Mouse (Mus musculus) layer of hippocampus, postnatal 25 days (tissue): ENCODE measurements around the gene B4gat1. TPM values are rescaled to one million over a fixed set of nuclear protein-coding genes. Genes with fewer than 3 reads are reported as not detected.
"Not testable (repeated sequence)": the region's sequence is repeated elsewhere in the genome, so short reads cannot be mapped to it uniquely, and the experiment has no call there.

ENCODE experiments used
- DNase-seq, 2 experiments: peaks; one replicate each; pipeline ENCODE4 v3.0.0; 2022; ENCODE audit warnings: mixed read lengths in 2 of 2, low spot score in 1 of 2; ENCODE audit errors: extremely low spot score in 1 of 2
- total RNA-seq, 2 experiments: library from RNA; stranded (reverse); gene quantifications; 2 replicates each; pipeline ENCODE4 v1.2.3; 2021

Gene B4gat1
- 100 to 1,000 TPM; 131 to 132 TPM for total RNA-seq

DNA sequence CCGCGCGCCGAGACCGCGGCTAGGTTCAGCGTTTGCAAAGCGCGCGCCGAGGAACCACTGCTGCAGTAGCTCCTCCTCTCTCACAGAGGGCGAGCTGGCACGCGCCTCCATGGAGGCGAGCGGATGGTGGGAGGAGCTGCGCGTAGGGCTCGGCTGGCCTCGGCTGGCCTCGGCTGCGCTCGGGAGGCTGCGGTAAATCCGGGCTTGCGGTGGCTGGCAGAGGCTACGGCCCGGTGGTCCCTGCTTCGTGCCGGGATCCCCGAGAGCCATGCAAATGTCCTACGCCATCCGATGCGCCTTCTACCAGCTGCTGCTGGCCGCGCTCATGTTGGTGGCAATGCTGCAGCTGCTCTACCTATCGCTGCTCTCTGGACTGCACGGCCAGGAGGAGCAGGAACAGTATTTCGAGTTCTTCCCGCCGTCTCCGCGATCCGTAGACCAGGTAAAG, at the start of gene B4gat1, which contains the start of gene AC124502.3:
Gene B4gat1, plus strand, starts transcription at position 118 of the 448 bp plus-strand sequence.
Gene AC124502.3, plus strand, starts transcription at position 183 of the 448 bp plus-strand sequence.
- peak; percentile 85 to 86 for DNase-seq

DNA sequence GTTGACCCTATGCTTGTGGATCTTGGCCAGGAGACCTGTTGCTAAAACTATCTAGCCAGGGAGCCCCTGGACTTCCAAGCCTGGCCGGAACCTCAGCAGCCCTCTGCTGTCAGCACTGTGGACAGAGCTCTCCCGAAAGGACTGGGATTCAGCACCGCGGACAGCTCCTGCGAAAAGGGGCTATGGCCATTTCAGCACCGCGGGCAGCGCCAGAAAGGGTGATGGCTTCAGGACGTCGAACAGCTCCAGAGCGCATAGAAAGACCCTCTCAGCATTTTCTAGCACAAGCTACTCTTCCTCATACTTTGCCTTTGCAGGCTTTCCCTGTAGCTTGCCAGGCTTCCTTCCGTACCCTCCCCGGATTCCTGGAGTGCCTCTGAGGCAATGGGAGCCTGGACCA, 49.6 kb upstream of the B4gat1 start:
- DNase-seq: peak; percentile 67 to 86

DNA sequence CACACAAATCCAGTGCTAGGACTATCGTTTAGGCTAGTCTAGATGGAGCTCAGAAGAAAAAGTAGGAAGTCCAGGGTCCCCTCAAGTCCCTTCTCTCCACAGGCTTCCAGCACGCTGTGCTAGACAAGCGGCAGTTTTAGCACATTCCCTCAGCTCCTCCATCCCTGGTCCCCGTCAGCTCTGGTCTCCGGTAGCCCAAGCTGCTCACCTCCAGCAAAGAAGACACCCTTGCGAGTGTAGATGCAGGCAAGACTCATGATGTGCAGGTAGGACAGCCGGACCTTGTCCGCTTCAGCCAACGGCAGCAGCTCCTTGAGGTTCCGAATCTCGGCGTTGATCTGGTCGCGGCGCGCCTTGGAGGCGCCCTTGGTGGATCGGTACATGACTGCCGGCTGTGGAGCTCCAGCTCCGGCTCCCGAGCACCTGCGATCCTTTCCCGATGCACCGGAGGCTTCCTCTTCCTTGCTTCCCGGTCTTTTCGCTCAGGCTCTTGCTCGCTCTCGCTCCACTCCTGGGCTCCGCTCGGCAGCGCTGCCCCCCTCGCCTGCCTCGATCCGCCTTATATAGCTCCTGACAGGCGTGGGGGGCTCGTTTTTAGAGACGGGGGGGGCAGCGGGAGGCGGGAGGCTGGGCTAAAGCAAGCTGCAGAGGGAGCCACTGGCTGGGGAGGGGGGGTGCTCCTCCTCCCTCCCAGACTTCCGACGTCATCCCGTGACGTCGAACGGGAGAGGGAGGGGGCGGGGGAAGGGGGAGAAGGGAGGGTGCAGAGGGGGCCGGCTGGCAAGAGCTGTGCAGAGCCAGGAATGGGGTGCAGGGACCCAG, 49.0 kb upstream of the B4gat1 start:
- peak; percentile 69 to 83 for DNase-seq

DNA sequence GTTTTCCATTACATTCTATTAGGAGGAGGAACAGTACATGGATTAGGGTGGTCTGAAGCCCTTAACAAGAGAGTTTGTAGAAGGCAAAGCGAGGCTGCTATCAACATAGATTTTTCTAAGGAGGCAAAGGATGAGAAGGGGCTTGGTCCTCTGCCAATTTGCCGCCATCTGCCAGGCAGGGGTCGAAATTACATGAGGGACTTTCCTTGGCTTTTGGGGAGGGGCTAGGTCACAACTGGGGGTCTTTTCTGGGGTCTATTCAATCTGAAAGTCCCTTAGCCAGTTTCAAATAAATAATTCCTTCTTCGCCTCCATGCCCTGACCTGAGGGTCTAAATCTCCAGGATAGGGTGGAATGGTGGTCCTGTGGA, 48.4 kb upstream of the B4gat1 start, which contains the start of gene Npas4:
Gene Npas4, minus strand, starts transcription at position 61 of the 370 bp plus-strand sequence.
- no peak for DNase-seq

DNA sequence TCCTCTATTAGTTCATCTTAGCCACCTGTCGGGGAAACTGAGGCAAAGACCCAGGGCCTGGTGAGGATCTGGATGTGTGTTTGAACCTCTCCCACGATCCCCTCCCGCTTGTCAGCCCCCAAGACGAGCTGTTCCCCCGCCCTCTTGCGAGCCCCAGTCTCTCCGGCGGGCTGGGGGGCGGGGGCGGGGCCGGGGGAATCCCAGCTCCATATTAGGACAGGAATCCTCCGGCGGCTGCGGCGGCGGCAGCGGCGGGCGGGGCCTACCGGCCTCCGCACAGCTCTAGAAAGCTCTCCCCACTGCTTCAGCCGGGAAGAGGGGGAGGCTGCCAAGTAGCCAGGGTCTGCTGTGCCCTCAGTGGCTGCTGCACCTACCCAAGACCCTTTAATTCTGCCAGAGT, 47.9 kb upstream of the B4gat1 start:
- DNase-seq: no peak

DNA sequence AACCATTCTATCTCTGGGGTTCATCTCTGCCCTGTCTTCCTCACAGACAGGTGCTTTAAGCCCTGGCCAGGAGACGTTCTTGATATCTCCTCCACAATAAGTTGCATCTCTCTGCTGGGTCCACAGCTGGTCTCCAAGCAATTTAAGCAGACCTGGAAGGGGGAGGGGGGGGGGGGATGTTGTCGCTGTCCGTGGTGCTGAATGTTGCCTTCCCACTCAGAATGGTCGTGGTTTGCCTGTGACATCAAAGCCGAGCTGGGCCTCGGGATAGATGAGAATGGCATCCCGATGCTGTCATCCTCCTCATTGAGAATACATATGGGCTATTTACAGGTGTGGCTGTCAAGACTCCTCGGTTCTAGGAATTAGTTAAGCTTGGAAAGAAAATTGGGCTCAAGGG, 46.3 kb upstream of the B4gat1 start:
- no peak for DNase-seq

DNA sequence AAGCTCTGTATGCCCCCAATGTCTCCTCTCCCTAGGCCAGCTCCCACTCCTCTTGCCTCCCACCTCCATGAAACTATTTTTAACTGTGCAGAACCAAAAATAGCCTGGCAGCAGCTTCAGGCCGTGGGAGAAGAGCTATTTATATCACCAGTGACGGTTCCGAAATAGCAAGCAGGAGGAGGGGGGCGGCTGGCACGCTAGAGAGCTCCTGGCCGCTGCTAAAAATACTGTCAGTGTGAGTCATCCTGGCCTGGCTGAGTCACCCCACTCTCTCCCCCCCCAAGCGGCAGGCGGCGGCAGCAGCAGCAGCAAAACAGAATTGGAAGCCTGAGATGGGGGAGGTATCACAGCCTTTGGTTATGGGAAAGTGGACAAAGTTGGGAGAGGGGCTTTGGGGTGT, 45.7 kb upstream of the B4gat1 start:
- DNase-seq: peak in 1 of 2 experiments; percentile 42

DNA sequence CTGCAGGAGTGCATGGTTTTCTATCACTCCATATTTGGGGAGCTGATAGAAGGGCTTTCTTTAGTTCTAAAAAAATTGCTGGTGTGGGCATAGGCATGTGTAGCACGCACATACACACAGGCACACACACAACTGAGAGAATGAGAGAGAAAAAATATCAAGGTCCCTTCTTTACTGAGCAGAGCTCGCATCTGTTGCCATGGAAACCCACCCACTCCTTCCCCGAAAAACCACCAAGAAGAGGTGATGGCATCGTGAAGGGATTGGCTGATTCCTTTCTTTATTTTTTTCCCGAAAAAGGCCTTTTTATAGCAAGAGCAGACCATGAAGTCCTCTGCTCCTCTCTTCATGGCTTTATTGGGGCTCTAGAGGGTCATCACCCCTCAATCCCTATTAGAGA, 44.6 kb upstream of the B4gat1 start:
- DNase-seq: peak in 1 of 2 experiments; percentile 51

DNA sequence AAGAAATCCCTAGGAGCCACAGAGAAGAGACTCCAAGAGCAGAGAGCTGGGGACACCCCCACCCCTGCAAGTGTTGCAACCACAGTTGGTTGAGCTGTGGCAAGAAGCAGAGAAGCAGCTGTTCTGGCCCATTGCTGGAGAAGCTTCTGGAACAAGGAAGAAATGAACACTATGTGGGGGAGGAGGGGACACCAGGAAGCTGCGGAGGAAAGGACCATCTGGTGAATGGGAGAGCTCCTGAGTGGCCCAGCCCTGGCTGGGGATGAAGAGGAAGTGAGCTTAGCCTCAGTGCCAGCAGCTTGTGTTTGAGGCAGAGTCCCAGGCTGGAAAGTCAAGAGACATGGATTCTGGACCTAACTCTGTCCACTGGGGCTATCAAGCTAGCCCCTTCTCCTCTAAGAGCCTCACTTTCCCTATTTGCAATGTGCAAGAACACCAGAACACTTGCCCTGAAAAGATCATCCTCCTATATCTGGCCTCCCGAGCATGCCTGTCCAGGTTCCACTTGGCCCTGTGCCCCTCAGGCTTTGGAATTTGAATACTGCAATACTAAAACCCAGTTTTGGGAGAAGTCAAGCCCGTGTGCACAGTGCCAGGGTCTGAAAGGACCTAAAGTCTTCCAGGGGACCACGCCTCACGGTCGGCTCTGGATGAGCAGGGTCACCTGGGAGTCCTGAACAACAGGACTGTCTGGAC, 39.0 kb upstream of the B4gat1 start:
- no peak for DNase-seq

DNA sequence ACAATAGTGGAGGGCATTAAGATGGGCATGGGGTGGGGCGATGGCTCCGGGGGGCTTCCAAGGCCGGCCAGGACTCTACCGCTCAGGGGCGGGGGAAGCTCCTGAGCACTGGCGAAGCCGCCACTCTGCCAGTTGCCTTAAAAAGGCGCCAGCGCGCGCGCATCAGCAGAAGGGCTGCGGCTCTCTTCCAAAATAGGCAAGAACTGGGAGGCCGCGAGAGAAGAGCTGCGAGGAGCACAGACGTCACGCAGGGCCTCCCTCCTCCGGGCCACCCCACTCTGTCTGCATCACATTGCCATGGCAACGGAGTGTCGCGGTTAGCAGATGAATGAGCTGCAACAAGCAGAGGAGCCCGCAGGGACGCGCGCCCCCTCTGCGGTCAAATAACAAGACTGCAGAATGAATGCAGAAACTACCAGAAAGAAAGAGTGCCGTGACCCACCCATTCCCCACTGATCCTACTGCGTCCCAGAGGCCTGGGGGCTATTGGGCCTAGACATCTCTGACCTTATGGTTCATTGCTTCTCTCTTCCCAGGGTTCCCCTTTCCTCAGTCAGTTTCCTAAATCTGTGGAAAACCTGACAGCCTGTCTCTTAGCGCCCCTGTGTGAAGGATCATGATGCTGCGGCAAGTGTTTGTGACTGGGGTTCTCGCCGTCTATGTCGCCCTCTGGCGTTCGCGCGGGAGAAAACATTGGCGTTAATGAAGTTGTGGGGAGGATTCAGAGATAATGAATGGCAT, 36.8 kb upstream of the B4gat1 start:
- peak; percentile 77 to 81 for DNase-seq

DNA sequence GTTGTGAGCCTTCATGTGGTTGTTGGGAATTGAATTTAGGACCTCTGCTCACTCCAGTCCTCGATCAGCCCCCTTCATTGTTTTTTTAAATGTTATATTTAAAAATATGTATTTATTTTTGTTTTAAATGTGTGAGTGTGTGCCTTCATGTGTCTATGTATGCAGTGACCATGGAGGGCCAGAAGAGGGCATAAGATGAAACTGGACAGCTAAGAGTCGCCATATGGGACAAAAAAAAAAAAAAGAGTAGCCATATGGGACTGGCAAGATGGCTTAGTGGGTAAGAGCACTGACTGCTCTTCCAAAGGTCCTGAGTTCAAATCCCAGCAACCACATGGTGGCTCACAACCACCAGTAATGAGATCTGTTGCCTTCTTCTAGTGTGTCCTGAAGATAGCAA, 35.0 kb upstream of the B4gat1 start:
- not testable (repeated sequence) for DNase-seq

DNA sequence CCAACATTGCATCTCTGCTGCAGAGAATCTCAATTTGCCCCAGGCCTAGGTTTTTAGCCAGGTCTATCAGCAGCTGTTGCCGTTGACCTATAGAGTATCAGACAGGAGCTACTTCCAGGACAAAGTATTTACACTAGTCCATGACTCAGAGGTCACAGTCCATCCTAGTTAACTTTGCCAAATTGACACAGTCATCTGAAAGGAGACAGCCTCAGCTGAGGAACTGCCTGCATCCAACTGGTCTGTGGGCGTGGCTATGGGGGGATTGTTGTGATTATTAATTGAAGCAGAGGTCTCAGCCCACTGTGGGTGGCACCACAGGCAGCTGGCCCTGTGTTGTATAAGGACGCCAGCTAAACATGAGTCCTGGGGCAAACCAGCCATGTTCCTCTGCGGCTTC, 33.7 kb upstream of the B4gat1 start:
- no peak for DNase-seq

DNA sequence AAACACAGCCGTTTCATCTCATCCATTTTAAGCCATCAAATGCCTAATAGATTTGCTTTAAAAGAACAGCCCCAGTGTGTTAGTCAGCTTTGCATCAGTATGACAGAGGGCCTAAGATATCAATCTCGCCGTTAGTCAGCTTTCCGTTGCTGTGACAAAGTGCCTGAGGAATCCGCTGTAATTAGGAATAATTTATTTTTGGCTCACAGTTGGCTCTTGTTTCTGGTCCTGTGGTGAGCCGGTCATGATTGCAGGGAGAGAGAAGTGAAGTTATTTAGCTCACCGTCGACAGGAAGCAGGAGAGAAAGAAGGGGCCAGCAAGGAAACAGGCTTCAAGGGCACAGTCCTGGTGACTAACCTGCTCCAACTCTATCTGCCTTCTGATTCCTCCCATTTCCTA, 25.5 kb upstream of the B4gat1 start:
- DNase-seq: no peak

DNA sequence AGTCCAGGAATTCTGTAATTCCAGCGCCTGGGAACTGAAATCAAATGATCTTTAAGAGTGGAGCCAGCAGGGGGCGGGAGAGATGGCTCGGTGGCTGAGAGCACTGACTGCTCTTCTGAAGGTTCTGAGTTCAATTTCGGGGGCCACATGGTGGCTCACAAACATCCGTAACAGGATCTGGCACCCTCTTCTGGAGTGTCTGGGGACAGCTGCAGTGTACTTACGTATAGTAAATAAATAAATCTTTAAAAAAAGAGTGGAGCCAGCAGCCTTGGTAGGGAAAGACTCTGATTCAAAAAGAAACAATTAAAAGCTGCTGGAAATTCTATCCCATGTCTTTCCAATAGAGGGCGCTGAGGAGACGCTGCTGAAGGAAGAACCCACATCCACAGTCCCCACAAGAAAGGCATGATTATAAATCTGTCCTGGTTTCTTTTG, 23.6 kb upstream of the B4gat1 start:
- peak in 1 of 2 experiments; percentile 34 for DNase-seq

DNA sequence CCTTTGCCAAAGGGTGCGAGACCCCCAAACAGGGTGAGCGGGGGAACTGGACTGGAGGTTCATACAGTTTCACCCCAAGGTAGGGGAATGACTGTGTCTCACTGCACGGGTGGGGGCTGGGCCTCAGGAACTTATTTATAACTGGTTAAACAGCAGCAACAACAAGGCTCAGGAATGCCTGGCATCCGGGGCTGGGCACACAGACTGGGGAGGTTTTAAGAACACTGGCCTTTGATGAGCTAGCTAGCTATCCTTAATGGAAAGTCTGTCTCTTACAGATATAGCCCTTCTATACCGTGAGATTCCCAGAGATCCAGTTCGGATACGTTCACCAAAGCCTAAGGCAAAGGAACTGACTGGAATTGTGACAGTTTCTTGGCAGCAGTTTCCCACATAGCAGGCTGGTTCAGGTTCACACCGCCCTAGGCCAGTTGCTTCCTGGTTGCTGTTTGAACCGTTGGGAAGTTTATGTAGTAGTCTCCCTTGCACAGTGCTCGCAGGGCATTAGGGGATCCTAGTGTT, 22.3 kb upstream of the B4gat1 start:
- DNase-seq: no peak

DNA sequence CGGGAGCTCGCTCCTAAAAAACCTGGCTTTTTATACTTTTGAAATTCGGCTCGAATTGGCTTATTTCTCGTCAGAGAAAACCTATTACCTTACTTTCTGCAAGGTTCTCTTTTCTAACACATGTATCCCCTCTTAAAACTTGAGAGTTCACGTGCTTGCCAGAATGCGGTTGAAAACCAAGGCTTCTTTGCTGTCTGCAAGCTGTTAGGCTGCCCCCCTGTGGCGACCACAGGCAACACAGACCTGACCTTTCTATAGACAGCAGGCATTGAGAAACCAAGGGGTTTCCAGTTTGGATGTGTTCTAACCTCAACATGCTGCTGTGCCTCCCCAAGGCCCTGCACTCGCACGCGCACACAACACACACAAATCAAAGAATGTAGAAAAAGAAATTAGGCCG, 21.8 kb upstream of the B4gat1 start:
- DNase-seq: peak in 1 of 2 experiments; percentile 63

DNA sequence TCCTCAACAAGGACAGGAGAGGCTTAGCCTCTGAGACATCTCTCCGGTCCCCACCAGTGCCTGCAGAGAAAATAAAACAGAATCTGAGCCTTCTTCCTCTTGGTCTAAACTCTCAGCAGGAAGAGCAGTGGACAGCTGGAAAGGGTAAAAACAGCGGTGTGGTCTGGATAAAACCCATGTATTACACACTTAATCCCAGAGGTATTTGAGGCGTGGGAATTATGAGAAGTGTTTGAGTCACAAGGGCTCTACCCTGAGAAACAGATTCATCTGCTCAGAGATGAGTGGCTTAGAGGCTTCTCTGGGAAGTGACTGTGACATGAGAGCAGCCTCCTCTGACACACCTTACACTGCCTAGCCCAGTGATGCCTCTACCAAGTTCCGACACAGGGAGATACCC, 21.0 kb upstream of the B4gat1 start:
- DNase-seq: no peak

DNA sequence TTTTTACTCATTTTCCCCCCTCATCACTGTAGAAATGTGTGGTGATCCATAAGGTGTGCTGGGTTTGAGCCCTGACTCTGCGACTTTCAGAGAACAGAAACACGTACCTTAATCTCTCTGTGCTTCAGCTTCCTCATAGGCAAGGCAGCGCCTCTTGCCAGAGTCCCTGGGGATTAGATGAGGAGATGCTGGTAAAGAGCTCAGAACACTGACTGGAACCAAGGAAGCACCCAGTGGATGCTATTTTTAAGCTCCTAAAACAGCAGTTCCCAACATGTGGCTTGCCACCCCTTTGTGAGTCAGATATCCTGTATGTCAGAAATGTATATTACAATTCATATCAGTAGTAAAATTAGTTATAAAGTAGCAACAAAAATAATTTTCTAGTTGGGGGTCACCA, 20.4 kb upstream of the B4gat1 start:
- DNase-seq: no peak

DNA sequence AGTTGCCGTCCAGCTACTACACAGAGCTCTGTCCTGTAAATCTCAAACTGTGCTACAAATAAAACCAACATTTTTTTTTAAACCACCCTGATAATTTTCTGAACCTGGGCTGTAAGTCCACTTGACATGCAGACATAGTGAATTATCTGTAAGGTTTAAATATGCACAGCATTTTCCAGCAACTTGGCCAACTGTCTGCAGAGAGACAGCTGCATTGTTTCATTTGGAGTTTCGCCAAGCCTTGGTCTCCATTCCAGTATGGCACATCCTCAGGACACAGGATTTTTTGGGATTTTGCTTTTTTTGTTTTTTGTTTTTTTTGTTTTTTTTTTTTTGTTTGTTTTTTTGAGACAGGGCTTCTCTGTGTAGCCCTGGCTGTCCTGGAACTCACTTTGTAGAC, 17.2 kb upstream of the B4gat1 start:
- no peak for DNase-seq

DNA sequence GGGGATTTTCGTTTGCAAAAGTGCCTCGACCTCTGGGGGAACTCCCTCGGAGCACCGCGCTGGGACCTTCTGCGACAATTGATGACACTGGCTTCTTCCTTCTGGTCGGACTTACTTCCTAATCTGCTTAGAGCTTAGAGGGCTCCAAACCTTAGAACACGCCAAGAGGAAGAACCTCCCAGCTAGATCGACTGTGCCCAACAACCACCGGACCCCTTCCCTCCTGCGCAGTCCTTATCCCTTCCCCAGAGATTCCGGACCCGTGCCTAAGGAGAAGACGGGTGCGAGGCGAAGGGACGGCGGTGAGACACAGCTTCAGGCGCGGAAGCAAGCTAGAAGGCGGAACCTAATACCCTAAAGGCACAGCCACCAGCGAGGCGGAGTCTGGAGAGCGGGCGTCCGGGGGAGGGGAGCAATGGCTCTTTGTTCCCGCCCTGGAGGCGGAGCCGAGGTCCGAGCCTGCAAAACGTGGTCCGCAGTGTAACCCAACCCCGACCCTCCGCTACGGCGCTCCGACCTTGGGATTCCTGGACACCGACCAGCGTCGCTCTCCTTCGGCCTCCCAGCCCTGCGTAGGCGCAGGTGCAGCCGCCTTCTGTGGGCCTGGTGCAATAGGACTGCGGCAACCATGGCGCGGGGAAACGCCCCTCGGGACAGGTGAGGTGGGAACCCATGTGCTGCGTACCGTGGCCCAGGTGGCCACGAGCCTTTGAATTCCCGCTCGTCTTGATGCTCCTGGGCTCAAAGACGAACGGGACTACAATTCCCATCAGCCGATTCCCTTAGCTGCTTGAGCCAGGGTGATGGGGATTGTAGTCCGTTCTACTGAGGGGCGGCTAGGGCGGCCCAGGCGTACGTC, 14.8 kb upstream of the B4gat1 start, which contains the start of gene Slc29a2:
Gene Slc29a2, plus strand, starts transcription at position 240 of the 859 bp plus-strand sequence.
- peak; percentile 76 to 77 for DNase-seq
